Mouse (Mus musculus): ENCODE measurements around the gene Cyp4a14. TPM values are rescaled to one million over a fixed set of nuclear protein-coding genes. Genes with fewer than 3 reads are reported as not detected.
"Not testable (repeated sequence)": the region's sequence is repeated elsewhere in the genome, so short reads cannot be mapped to it uniquely, and the experiment has no call there.

Gene Cyp4a14
- not detected in 3 replicates for total RNA-seq (2017)

- no peak for ATAC-seq (replicated peaks; ENCODE audit: insufficient number of reproducible peaks, low FRiP score, low TSS enrichment, poor library complexity, severe bottlenecking)
Observed at GRCm38 (mm10) chr4:115496001-115496400, at the start of gene Cyp4a14. Cyp4a14 (minus strand) TSS chr4:115496142.

GRCm38 (mm10) chr4:115545101-115545500 lies 49.2 kb upstream of the Cyp4a14 start:
- ATAC-seq (replicated peaks; ENCODE audit: insufficient number of reproducible peaks, low FRiP score, low TSS enrichment, poor library complexity, severe bottlenecking) = no peak

- no peak for ATAC-seq (replicated peaks; ENCODE audit: insufficient number of reproducible peaks, low FRiP score, low TSS enrichment, poor library complexity, severe bottlenecking)
Observed at GRCm38 (mm10) chr4:115521766-115522165, 25.8 kb upstream of the Cyp4a14 start.

GRCm38 (mm10) chr4:115519444-115519843 lies 23.5 kb upstream of the Cyp4a14 start:
- no peak for ATAC-seq (replicated peaks; ENCODE audit: insufficient number of reproducible peaks, low FRiP score, low TSS enrichment, poor library complexity, severe bottlenecking)

GRCm38 (mm10) chr4:115518000-115518399 lies 22.1 kb upstream of the Cyp4a14 start, which contains the start of gene Cyp4a10:
Cyp4a10 (plus strand) TSS chr4:115518264.
- not testable (repeated sequence) for ATAC-seq (replicated peaks; ENCODE audit: insufficient number of reproducible peaks, low FRiP score, low TSS enrichment, poor library complexity, severe bottlenecking)

- ATAC-seq (replicated peaks; ENCODE audit: insufficient number of reproducible peaks, low FRiP score, low TSS enrichment, poor library complexity, severe bottlenecking) = not testable (repeated sequence)
Observed at GRCm38 (mm10) chr4:115513964-115514363, 18.0 kb upstream of the Cyp4a14 start.

- ATAC-seq (replicated peaks; ENCODE audit: insufficient number of reproducible peaks, low FRiP score, low TSS enrichment, poor library complexity, severe bottlenecking) = no peak
Observed at GRCm38 (mm10) chr4:115497466-115497865, 1.5 kb upstream of the Cyp4a14 start.

GRCm38 (mm10) chr4:115481006-115481652 lies 14.8 kb downstream of the Cyp4a14 start:
- ATAC-seq (replicated peaks; ENCODE audit: insufficient number of reproducible peaks, low FRiP score, low TSS enrichment, poor library complexity, severe bottlenecking) = no peak

GRCm38 (mm10) chr4:115476051-115476450 lies 19.9 kb downstream of the Cyp4a14 start:
- ATAC-seq (replicated peaks; ENCODE audit: insufficient number of reproducible peaks, low FRiP score, low TSS enrichment, poor library complexity, severe bottlenecking) = not testable (repeated sequence)

- ATAC-seq (replicated peaks; ENCODE audit: insufficient number of reproducible peaks, low FRiP score, low TSS enrichment, poor library complexity, severe bottlenecking) = not testable (repeated sequence)
Observed at GRCm38 (mm10) chr4:115473585-115473984, 22.4 kb downstream of the Cyp4a14 start.

- ATAC-seq (replicated peaks; ENCODE audit: insufficient number of reproducible peaks, low FRiP score, low TSS enrichment, poor library complexity, severe bottlenecking) = no peak
Observed at GRCm38 (mm10) chr4:115452304-115452703, 43.6 kb downstream of the Cyp4a14 start, which contains the start of gene Cyp4a30b. Cyp4a30b (plus strand) TSS chr4:115452604.

GRCm38 (mm10) chr4:115450577-115451137 lies 45.3 kb downstream of the Cyp4a14 start:
- no peak for ATAC-seq (replicated peaks; ENCODE audit: insufficient number of reproducible peaks, low FRiP score, low TSS enrichment, poor library complexity, severe bottlenecking)

Other genes starting within 250 kb of the Cyp4a14 start
- not detected in 3 replicates for gene Cyp4a12a, start 197.1 kb downstream of the Cyp4a14 start, total RNA-seq (2017)
- not detected in 3 replicates for gene Cyp4a12b, start 84.5 kb downstream of the Cyp4a14 start, total RNA-seq (2017)
- gene Cyp4a30b, start 43.5 kb downstream of the Cyp4a14 start, total RNA-seq (2017) = not detected in 3 replicates
- gene Cyp4a10, start 22.1 kb upstream of the Cyp4a14 start, total RNA-seq (2017) = not detected in 3 replicates
- not detected in 3 replicates for gene Cyp4a31, start 67.5 kb upstream of the Cyp4a14 start, total RNA-seq (2017)
- not detected in 3 replicates for gene Cyp4a32, start 104.8 kb upstream of the Cyp4a14 start, total RNA-seq (2017)
- gene Cyp4b1, start 151.6 kb upstream of the Cyp4a14 start, total RNA-seq (2017) = not detected in 3 replicates
- gene Efcab14, start 241.6 kb upstream of the Cyp4a14 start, total RNA-seq (2017) = 23.1 to 39.7 TPM (median 23.5 TPM) in 3 replicates